Mouse (Mus musculus) neural tube, postnatal 0 days (tissue): ENCODE measurements around the gene Gm16442. TPM values are rescaled to one million over a fixed set of nuclear protein-coding genes. Genes with fewer than 3 reads are reported as not detected.

Experiments used
- polyA plus RNA-seq: library from polyadenylated mRNA; unstranded; fragments of >200 nt; fragmentation: Nextera tagmentation; extraction: Ambion mirVana; gene quantifications from 2 replicates; pipeline ENCODE4 v1.2.1, GENCODE M21; 2015

The Gm16442 gene
- not detected in 2 replicates for polyA plus RNA-seq

GRCm38 (mm10) chr7:20122479-20122878 lies at the start of gene Gm16442:
Gene Gm16442 (minus strand): TSS chr7:20122579.

GRCm38 (mm10) chr7:20168277-20168676 lies 45.9 kb upstream of the Gm16442 start, which contains the start of gene Vmn1r94:
Gene Vmn1r94 (minus strand): TSS chr7:20168377.

DNA sequence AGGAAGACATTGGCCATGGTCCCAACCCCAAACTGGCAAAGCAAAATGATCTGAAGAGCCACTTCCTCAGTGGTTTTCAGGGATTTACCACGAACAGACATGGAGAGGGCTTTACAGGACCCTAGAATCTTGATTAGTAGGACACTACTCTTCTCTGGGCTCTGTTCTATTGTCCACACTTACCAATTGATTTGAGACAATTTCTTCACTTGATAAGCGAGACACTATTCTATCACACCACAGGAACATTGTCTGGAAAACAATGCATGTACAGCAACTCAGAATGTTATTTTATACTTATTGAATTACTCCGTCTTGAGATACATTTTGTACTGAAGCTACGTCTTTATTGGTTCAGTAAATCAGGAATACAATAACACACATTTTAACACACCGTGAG lies 16.6 kb upstream of the Gm16442 start, which contains the start of gene Vmn1r93:
Gene Vmn1r93, minus strand, starts transcription at position 101 of the 400 bp plus-strand sequence.

GRCm38 (mm10) chr7:20099380-20099779 lies 23.0 kb downstream of the Gm16442 start, which contains the start of gene Vmn1r91:
Gene Vmn1r91 (plus strand): TSS chr7:20099680.

Other genes with a start within 250 kb of the Gm16442 start
- not detected in 2 replicates for gene Ceacam19, start 234.6 kb downstream of the Gm16442 start, polyA plus RNA-seq
- 7.1 and 8.5 TPM in 2 replicates for gene Pvr, start 201.4 kb downstream of the Gm16442 start, polyA plus RNA-seq
- not detected in 2 replicates for gene Igsf23, start 171.8 kb downstream of the Gm16442 start, polyA plus RNA-seq
- gene Ceacam20, start 157.2 kb downstream of the Gm16442 start, polyA plus RNA-seq: not detected in 2 replicates
- not detected in 2 replicates for gene Nlrp9b, start 131.1 kb downstream of the Gm16442 start, polyA plus RNA-seq
- not detected in 2 replicates for gene Vmn1r91, start 22.9 kb downstream of the Gm16442 start, polyA plus RNA-seq
- not detected in 2 replicates for gene Vmn1r93, start 16.5 kb upstream of the Gm16442 start, polyA plus RNA-seq
- not detected in 2 replicates for gene Vmn1r94, start 45.8 kb upstream of the Gm16442 start, polyA plus RNA-seq
- gene Vmn1r95, start 71.1 kb upstream of the Gm16442 start, polyA plus RNA-seq: not detected in 2 replicates
- not detected in 2 replicates for gene Gm6164, start 83.0 kb upstream of the Gm16442 start, polyA plus RNA-seq
- not detected in 2 replicates for gene Gm4498, start 111.2 kb upstream of the Gm16442 start, polyA plus RNA-seq
- not detected in 2 replicates for gene Gm5890, start 140.3 kb upstream of the Gm16442 start, polyA plus RNA-seq
- not detected in 2 replicates for gene Gm4133, start 211.5 kb upstream of the Gm16442 start, polyA plus RNA-seq